In genomic region chr17:27204075-27204909, GRCm38 (mm10) we compare ENCODE assay signal across 8 mouse cellular contexts. TPM values are rescaled to one million over a fixed set of nuclear protein-coding genes. Genes with fewer than 3 reads are reported as not detected.
DNase-seq lines count a peak whose midpoint lies in the region; ATAC-seq and TF ChIP-seq lines count a peak whose summit lies in the region.

Gene Lemd2 (minus strand): TSS chr17:27204469.

- no peaks in the 10 kb centered on the region for H3K9me3 ChIP-seq in ES-Bruce4 (replicated peaks; ENCODE audit: control insufficient read depth, insufficient read depth, low read length, poor library complexity, severe bottlenecking)
- H3K9me3 ChIP-seq in forebrain, embryonic 13.5 days (replicated peaks), result no peaks in the 10 kb centered on the region
- H3K9me3 ChIP-seq in neural tube, embryonic 15.5 days (replicated peaks), result no peaks in the 10 kb centered on the region

- DNase-seq in heart, postnatal 10 days, result peak; percentile 97
- peak; percentile 95 for DNase-seq in layer of hippocampus, adult 11-12 months (ENCODE audit: low spot score)
- peak; percentile 96 for DNase-seq in lung, adult 18-20 months
- DNase-seq in testis, postnatal 14 days (ENCODE audit: low spot score), result peak; percentile 95

- H3K27ac ChIP-seq in ES-Bruce4 (ENCODE audit: insufficient read depth, low read length), result peak within 1 kb of the TSS; percentile 45; the same call in 1 of the 2 replicates
- peak within 1 kb of the TSS; percentile 93 for H3K27ac ChIP-seq in forebrain, embryonic 13.5 days
- H3K27ac ChIP-seq in neural tube, embryonic 15.5 days (replicated peaks), result peak within 1 kb of the TSS; percentile 96

- peaks cover 3% of the 10 kb centered on the region; the same call in 1 of the 2 replicates for H3K36me3 ChIP-seq in ES-Bruce4 (ENCODE audit: control insufficient read depth, insufficient read depth, low read length, poor library complexity, severe bottlenecking)
- peaks cover 32% of the 10 kb centered on the region for H3K36me3 ChIP-seq in forebrain, embryonic 13.5 days (ENCODE audit: poor library complexity, severe bottlenecking)
- peaks cover 26% of the 10 kb centered on the region for H3K36me3 ChIP-seq in neural tube, embryonic 15.5 days

- no peaks in the 10 kb centered on the region for H3K4me1 ChIP-seq in ES-Bruce4 (ENCODE audit: control insufficient read depth, insufficient read depth, low read length)
- H3K4me1 ChIP-seq in forebrain, embryonic 13.5 days, result peaks cover 28% of the 10 kb centered on the region
- H3K4me1 ChIP-seq in neural tube, embryonic 15.5 days, result peaks cover 67% of the 10 kb centered on the region

- peak; percentile 32 for TF ChIP-seq POLR2A in ES-Bruce4 (IDR thresholded peaks at IDR 0.05; ENCODE audit: insufficient read depth, low read length)

- peak; percentile 81 for ATAC-seq in cerebellum, adult (ENCODE audit: insufficient number of reproducible peaks, low FRiP score, low TSS enrichment)
- ATAC-seq in forebrain, embryonic 13.5 days, result peak; percentile 93
- peak; percentile 90 for ATAC-seq in neural tube, embryonic 15.5 days (ENCODE audit: low FRiP score)

- peak within 1 kb of the TSS; percentile 70 for H3K4me3 ChIP-seq in ES-Bruce4 (ENCODE audit: low read depth, low read length)
- peak within 1 kb of the TSS; percentile 72 for H3K4me3 ChIP-seq in forebrain, embryonic 13.5 days
- H3K4me3 ChIP-seq in neural tube, embryonic 15.5 days (replicated peaks), result peak within 1 kb of the TSS; percentile 87

- peak within 1 kb of the TSS; percentile 92 for H3K4me2 ChIP-seq in forebrain, embryonic 13.5 days
- H3K4me2 ChIP-seq in neural tube, embryonic 15.5 days, result peak within 1 kb of the TSS; percentile 79

- peak; percentile 71 for TF ChIP-seq EP300 in ES-Bruce4 (IDR thresholded peaks at IDR 0.05; ENCODE audit: insufficient read depth, low read depth, low read length)

- no peaks in the 10 kb centered on the region for H3K27me3 ChIP-seq in ES-Bruce4 (ENCODE audit: control insufficient read depth, insufficient read depth, low read length, poor library complexity, severe bottlenecking)
- 0 out of 2 replicates have a peak, but pooled peaks cover under 1% of the 10 kb centered on the region for H3K27me3 ChIP-seq in forebrain, embryonic 13.5 days
- H3K27me3 ChIP-seq in neural tube, embryonic 15.5 days (replicated peaks), result no peaks in the 10 kb centered on the region

- 6% methylated on average over 66 of the region's 97 CpGs for WGBS in forebrain, embryonic 13.5 days
- 5% methylated on average over 74 of the region's 97 CpGs for WGBS in neural tube, embryonic 15.5 days

- TF ChIP-seq CTCF in ES-Bruce4 (IDR thresholded peaks at IDR 0.05; ENCODE audit: low read depth, low read length), result no peak

- intact Hi-C loops in heart, postnatal 10 days (cut with DNase I), result loop anchor here (5.0 kb wide), 2 partner anchors 172 to 962 kb away; partner anchors contain the start of gene Fam234a

- H3K9ac ChIP-seq in ES-Bruce4 (ENCODE audit: low read depth, poor library complexity, severe bottlenecking), result peak within 1 kb of the TSS; percentile 96
- H3K9ac ChIP-seq in forebrain, embryonic 13.5 days, result peak within 1 kb of the TSS; percentile 99
- H3K9ac ChIP-seq in neural tube, embryonic 15.5 days (replicated peaks), result peak within 1 kb of the TSS; percentile 97

RNA-seq across cellular contexts. Expression of gene Lemd2, which starts in this region (rescaled TPM):
- 31.6 and 38.7 TPM in 2 replicates for polyA plus RNA-seq in ES-Bruce4 (2011; ENCODE audit: insufficient read depth, insufficient read length, low read depth, missing spikeins)
- 14.6 and 16.4 TPM in 2 replicates for polyA plus RNA-seq in forebrain, embryonic 13.5 days (2015; fragmentation: Nextera tagmentation; extraction: Ambion mirVana)
- total RNA-seq in heart, postnatal 10 days (2021), result 10 to 100 TPM; 32.3 to 32.6 TPM
- 16.9 and 19.7 TPM in 2 replicates for polyA plus RNA-seq in neural tube, embryonic 15.5 days (2015; fragmentation: Nextera tagmentation; extraction: Ambion mirVana)

Comparison
In these comparisons a context has a peak if more than half of its experiments do, and no peak if none do; other contexts are left out.
1. Peak in every context shown above with its lines: DNase-seq, ATAC-seq, H3K4me3 ChIP-seq and H3K27ac ChIP-seq.
2. H3K27ac ChIP-seq: peak in every context shown above with its lines; median percentile 96 in neural tube, embryonic 15.5 days; 93 in forebrain, embryonic 13.5 days; 45 in ES-Bruce4.